Mouse (Mus musculus): ENCODE data around the gene Atp11a. TPM values are rescaled to one million over a fixed set of nuclear protein-coding genes. Genes with fewer than 3 reads are reported as not detected.

Atp11a gene
- polyA plus RNA-seq, 1 experiment from 2014 or later: 8.5 TPM

- peak; percentile 72 for DNase-seq (ENCODE audit: low spot score)
- peak overlapping the region; percentile 78 for H3K27ac ChIP-seq
- H3K4me3 ChIP-seq: peak overlapping the region; percentile 4; the same call in 1 of the 2 replicates
- H3K9me3 ChIP-seq: no peaks in the 10 kb centered on the region
- peaks cover 19% of the 10 kb centered on the region for H3K36me3 ChIP-seq
- no peaks in the 10 kb centered on the region for H3K27me3 ChIP-seq (ENCODE audit: insufficient read depth, poor library complexity, severe bottlenecking)
- WGBS: 11% methylated on average over 5 of the region's 5 CpGs
- H3K4me1 ChIP-seq (replicated peaks): peaks cover 64% of the 10 kb centered on the region
Observed at GRCm38 (mm10) chr8:12912011-12912410, 155.2 kb downstream of the Atp11a start.

- Histone ChIP-seq H3K4me3 (peak overlapping the region; percentile 64), H3K36me3 (peaks cover 19% of the 10 kb centered on the region), H3K9me3 (no peaks in the 10 kb centered on the region), H3K4me1 (replicated peaks) (peaks cover 52% of the 10 kb centered on the region), H3K27ac (peak overlapping the region; percentile 83), H3K27me3 (ENCODE audit: insufficient read depth, poor library complexity, severe bottlenecking) (no peaks in the 10 kb centered on the region)
- 19% methylated on average over 42 of the region's 42 CpGs for WGBS
- peak; percentile 66 for DNase-seq (ENCODE audit: low spot score)
Observed at GRCm38 (mm10) chr8:12915187-12916006, 158.6 kb downstream of the Atp11a start.

GRCm38 (mm10) chr8:12916156-12916900 is 159.5 kb downstream of the Atp11a start:
- no peaks in the 10 kb centered on the region for H3K9me3 ChIP-seq
- H3K4me3 ChIP-seq: peak overlapping the region; percentile 64
- no peak for DNase-seq (ENCODE audit: low spot score)
- no peaks in the 10 kb centered on the region for H3K27me3 ChIP-seq (ENCODE audit: insufficient read depth, poor library complexity, severe bottlenecking)
- peaks cover 43% of the 10 kb centered on the region for H3K4me1 ChIP-seq (replicated peaks)
- WGBS: 76% methylated on average over 16 of the region's 16 CpGs
- H3K27ac ChIP-seq: peak overlapping the region; percentile 83
- peaks cover 22% of the 10 kb centered on the region for H3K36me3 ChIP-seq

- Histone ChIP-seq H3K27ac (0 out of 2 replicates have a peak overlapping the region, but pooled peaks have one; percentile 16), H3K9me3 (no peaks in the 10 kb centered on the region), H3K4me1 (replicated peaks) (peaks cover 36% of the 10 kb centered on the region), H3K36me3 (peaks cover 25% of the 10 kb centered on the region), H3K27me3 (ENCODE audit: insufficient read depth, poor library complexity, severe bottlenecking) (no peaks in the 10 kb centered on the region), H3K4me3 (no peak overlapping the region; the same call in 1 of the 2 replicates)
- DNase-seq (ENCODE audit: low spot score): no peak
- WGBS: 88% methylated on average over 3 of the region's 3 CpGs
Observed at GRCm38 (mm10) chr8:12917029-12917428, 160.2 kb downstream of the Atp11a start.

GRCm38 (mm10) chr8:12917831-12918230 is 161.0 kb downstream of the Atp11a start:
- no peak overlapping the region for H3K4me3 ChIP-seq
- H3K36me3 ChIP-seq: peaks cover 26% of the 10 kb centered on the region
- 89% methylated on average over 4 of the region's 4 CpGs for WGBS
- no peak for DNase-seq (ENCODE audit: low spot score)
- H3K27ac ChIP-seq: no peak overlapping the region
- no peaks in the 10 kb centered on the region for H3K27me3 ChIP-seq (ENCODE audit: insufficient read depth, poor library complexity, severe bottlenecking)
- H3K9me3 ChIP-seq: no peaks in the 10 kb centered on the region
- H3K4me1 ChIP-seq (replicated peaks): peaks cover 28% of the 10 kb centered on the region

Other genes with a start within 250 kb of the Atp11a start
- not detected in 2 replicates for gene Spaca7, start 184.0 kb upstream of the Atp11a start, polyA plus RNA-seq (2016; fragmentation: Nextera tagmentation; extraction: Ambion mirVana)
- 49.9 and 57.4 TPM in 2 replicates for gene Tubgcp3, start 84.8 kb upstream of the Atp11a start, polyA plus RNA-seq (2016; fragmentation: Nextera tagmentation; extraction: Ambion mirVana)
- 31.5 and 46.4 TPM in 2 replicates for gene Mcf2l, start 116.8 kb downstream of the Atp11a start, polyA plus RNA-seq (2016; fragmentation: Nextera tagmentation; extraction: Ambion mirVana)

Measured in hindbrain, embryonic 10.5 days (tissue).